ENCODE assay signal across 10 mouse cellular contexts in genomic region chr5:111204976-111205586, GRCm38 (mm10).
A peak's percentile ranks its signal among the peaks of the same experiment; 100 is the strongest.
DNase-seq lines count a peak whose midpoint lies in the region; ATAC-seq and TF ChIP-seq lines count a peak whose summit lies in the region.
"Had no signal": no experiment of that assay in that cellular context is flagged by ENCODE, and none has a peak within 500 bp of the region (broad histone marks: within the 10 kb centered on the region; RNA-seq: fewer than 3 reads in every experiment).

No protein-coding gene starts in this region.

- ATAC-seq in midbrain, embryonic 11.5 days (ENCODE audit: low FRiP score), result no peak
- no peak for ATAC-seq in hindbrain, embryonic 15.5 days (ENCODE audit: low FRiP score, low read depth)
- no peak for ATAC-seq in stomach, embryonic 16.5 days (ENCODE audit: insufficient read depth, low FRiP score)

- no peaks in the 10 kb centered on the region for H3K36me3 ChIP-seq in midbrain, embryonic 10.5 days
- H3K36me3 ChIP-seq in midbrain, embryonic 11.5 days (ENCODE audit: control insufficient read depth, insufficient read depth, low read length), result no peaks in the 10 kb centered on the region
- no peaks in the 10 kb centered on the region for H3K36me3 ChIP-seq in hindbrain, embryonic 15.5 days
- H3K36me3 ChIP-seq in stomach, embryonic 16.5 days (ENCODE audit: control insufficient read depth, insufficient read depth, low read length), result no peaks in the 10 kb centered on the region
- H3K36me3 ChIP-seq in heart, embryonic 10.5 days, result no peaks in the 10 kb centered on the region

- no peak for TF ChIP-seq CTCF in gastrocnemius, adult 2 months (IDR thresholded peaks at IDR 0.05)

- no peak overlapping the region for H3K4me2 ChIP-seq in midbrain, embryonic 11.5 days
- H3K4me2 ChIP-seq in hindbrain, embryonic 15.5 days, result no peak overlapping the region
- H3K4me2 ChIP-seq in stomach, embryonic 16.5 days (ENCODE audit: low read depth, low read length), result no peak overlapping the region

- 61% methylated on average over 4 of the region's 4 CpGs for WGBS in midbrain, embryonic 10.5 days
- 40% methylated on average over 4 of the region's 4 CpGs for WGBS in midbrain, embryonic 11.5 days
- WGBS in hindbrain, embryonic 15.5 days, result 49% methylated on average over 4 of the region's 4 CpGs
- WGBS in stomach, embryonic 16.5 days, result 32% methylated on average over 4 of the region's 4 CpGs
- 60% methylated on average over 4 of the region's 4 CpGs for WGBS in heart, embryonic 10.5 days

- no peaks in the 10 kb centered on the region for H3K9me3 ChIP-seq in midbrain, embryonic 10.5 days (replicated peaks)
- H3K9me3 ChIP-seq in midbrain, embryonic 11.5 days (ENCODE audit: control insufficient read depth, low read length), result no peaks in the 10 kb centered on the region
- no peaks in the 10 kb centered on the region for H3K9me3 ChIP-seq in hindbrain, embryonic 15.5 days
- H3K9me3 ChIP-seq in stomach, embryonic 16.5 days (replicated peaks; ENCODE audit: control insufficient read depth, low read length), result no peaks in the 10 kb centered on the region
- no peaks in the 10 kb centered on the region for H3K9me3 ChIP-seq in heart, embryonic 10.5 days

- no peak overlapping the region for H3K4me3 ChIP-seq in gastrocnemius, adult 2 months
- no peak overlapping the region for H3K4me3 ChIP-seq in midbrain, embryonic 10.5 days
- H3K4me3 ChIP-seq in midbrain, embryonic 11.5 days (ENCODE audit: low read depth, low read length), result no peak overlapping the region
- no peak overlapping the region for H3K4me3 ChIP-seq in hindbrain, embryonic 15.5 days
- no peak overlapping the region for H3K4me3 ChIP-seq in stomach, embryonic 16.5 days (replicated peaks; ENCODE audit: low read length)
- no peak overlapping the region for H3K4me3 ChIP-seq in heart, embryonic 10.5 days

- peaks cover 77% of the 10 kb centered on the region for H3K4me1 ChIP-seq in midbrain, embryonic 10.5 days
- H3K4me1 ChIP-seq in midbrain, embryonic 11.5 days (ENCODE audit: control insufficient read depth, insufficient read depth, low read length), result peaks cover 45% of the 10 kb centered on the region
- peaks cover 79% of the 10 kb centered on the region for H3K4me1 ChIP-seq in hindbrain, embryonic 15.5 days (replicated peaks)
- H3K4me1 ChIP-seq in stomach, embryonic 16.5 days (ENCODE audit: control insufficient read depth, insufficient read depth, low read length), result peaks cover 49% of the 10 kb centered on the region
- H3K4me1 ChIP-seq in heart, embryonic 10.5 days, result peaks cover 35% of the 10 kb centered on the region

- H3K27ac ChIP-seq in gastrocnemius, adult 2 months, result peak overlapping the region; percentile 56
- H3K27ac ChIP-seq in midbrain, embryonic 10.5 days (replicated peaks), result peak overlapping the region; percentile 50
- H3K27ac ChIP-seq in midbrain, embryonic 11.5 days (ENCODE audit: low read depth, low read length), result no peak overlapping the region
- peak overlapping the region; percentile 69 for H3K27ac ChIP-seq in hindbrain, embryonic 15.5 days (replicated peaks)
- H3K27ac ChIP-seq in stomach, embryonic 16.5 days (ENCODE audit: low read length), result peak overlapping the region; percentile 35; the same call in 1 of the 2 replicates
- no peak overlapping the region for H3K27ac ChIP-seq in heart, embryonic 10.5 days
- H3K27ac ChIP-seq: macrophage had no signal

- H3K9ac ChIP-seq in midbrain, embryonic 11.5 days (ENCODE audit: low read length), result no peak overlapping the region
- H3K9ac ChIP-seq in hindbrain, embryonic 15.5 days, result no peak overlapping the region
- H3K9ac ChIP-seq in stomach, embryonic 16.5 days (ENCODE audit: low read length), result no peak overlapping the region

- H3K27me3 ChIP-seq in midbrain, embryonic 10.5 days (ENCODE audit: low read depth, poor library complexity, severe bottlenecking), result no peaks in the 10 kb centered on the region
- no peaks in the 10 kb centered on the region for H3K27me3 ChIP-seq in midbrain, embryonic 11.5 days (ENCODE audit: control insufficient read depth, insufficient read depth, low read length)
- no peaks in the 10 kb centered on the region for H3K27me3 ChIP-seq in hindbrain, embryonic 15.5 days
- H3K27me3 ChIP-seq in stomach, embryonic 16.5 days (ENCODE audit: control insufficient read depth, insufficient read depth, low read length), result no peaks in the 10 kb centered on the region
- H3K27me3 ChIP-seq in heart, embryonic 10.5 days (ENCODE audit: insufficient read depth, poor library complexity, severe bottlenecking), result peaks cover 38% of the 10 kb centered on the region

- DNase-seq in gastrocnemius, adult 2 months, result no peak
- no peak for DNase-seq in gastrocnemius, adult 18-20 months (ENCODE audit: low spot score)
- DNase-seq in midbrain, embryonic 10.5 days (ENCODE audit: low spot score), result no peak
- DNase-seq in midbrain, embryonic 11.5 days (ENCODE audit: low spot score, missing footprints), result no peak
- no peak for DNase-seq in heart, embryonic 10.5 days (ENCODE audit: low spot score)
- DNase-seq in urinary bladder, postnatal 10 days (ENCODE audit: low spot score), result no peak
- DNase-seq: heart, postnatal 36 days had no signal

- intact Hi-C loops in gastrocnemius, adult 2 months (cut with DNase I), result loop anchor here (5.0 kb wide), 1 partner anchor 223 kb away; no protein-coding TSS in a partner anchor

Comparison
In these comparisons a context has a peak if more than half of its experiments do, and no peak if none do; other contexts are left out.
1. H3K27ac ChIP-seq: peak in gastrocnemius, adult 2 months (single experiment), midbrain, embryonic 10.5 days (single experiment), hindbrain, embryonic 15.5 days (single experiment) and stomach, embryonic 16.5 days (single experiment); none in midbrain, embryonic 11.5 days (single experiment) and heart, embryonic 10.5 days (single experiment).